Mouse (Mus musculus) stomach, postnatal 0 days (tissue): ENCODE measurements around the gene Spsb1.

Source experiments
- CTCF ChIP-seq: IDR thresholded peaks from 2 replicates; pipeline ENCODE4 v1.5.1; 2016; ENCODE audit warnings: antibody characterized with exemption, low read depth, mild to moderate bottlenecking, moderate library complexity
- EP300 ChIP-seq: optimal IDR thresholded peaks from 2 replicates; pipeline ENCODE3; 2016; ENCODE audit warnings: antibody characterized with exemption

- TF ChIP-seq EP300 (no peak), CTCF (no peak)
Measured at GRCm38 (mm10) chr4:149932108-149932815, 22.6 kb downstream of the Spsb1 start.
